Mouse (Mus musculus) stomach, embryonic 14.5 days (tissue): ENCODE data around the gene Tex33. TPM values are rescaled to one million over a fixed set of nuclear protein-coding genes. Genes with fewer than 3 reads are reported as not detected.

Experiments
- ATAC-seq: fragments of 200-750 bp; cut with Nextera tagmentation; 2 replicates; pipeline ENCODE4 v1.8.0; 2017; ENCODE audit warnings: low read depth, moderate TSS enrichment; ENCODE audit not compliant: insufficient number of reproducible peaks, insufficient read depth, low FRiP score
- H3K27ac ChIP-seq: fragments of 300-500 bp; sonication (generic); 2 replicates; pipeline ENCODE4 v1.5.1; 2014; ENCODE audit warnings: mild to moderate bottlenecking, low read length, moderate library complexity, mixed read lengths
- H3K27me3 ChIP-seq: fragments of 300-500 bp; sonication (generic); 2 replicates; pipeline ENCODE4 v1.6.1; 2014; ENCODE audit warnings: low read length, control low read depth, mixed read lengths; ENCODE audit not compliant: control insufficient read depth, insufficient read depth
- H3K36me3 ChIP-seq: fragments of 300-500 bp; sonication (generic); 2 replicates; pipeline ENCODE4 v1.6.1; 2014; ENCODE audit warnings: mild to moderate bottlenecking, control low read depth, low read length, moderate library complexity, mixed read lengths; ENCODE audit not compliant: control insufficient read depth, insufficient read depth
- H3K4me1 ChIP-seq: fragments of 300-500 bp; sonication (generic); 2 replicates; pipeline ENCODE4 v1.6.1; 2014; ENCODE audit warnings: low read length, control low read depth, mixed read lengths; ENCODE audit not compliant: control insufficient read depth, insufficient read depth
- H3K4me2 ChIP-seq: fragments of 300-500 bp; sonication (generic); replicated peaks from 2 replicates; pipeline ENCODE4 v1.6.1; 2014; ENCODE audit warnings: low read depth, low read length, control low read depth
- H3K4me3 ChIP-seq: fragments of 300-500 bp; sonication (generic); 2 replicates; pipeline ENCODE4 v1.5.1; 2014; ENCODE audit warnings: low read depth, low read length, control low read depth
- H3K9ac ChIP-seq: fragments of 300-500 bp; sonication (generic); replicated peaks from 2 replicates; pipeline ENCODE4 v1.6.1; 2014; ENCODE audit warnings: low read depth, mild to moderate bottlenecking, control low read depth, low read length, moderate library complexity, mixed read lengths
- H3K9me3 ChIP-seq: fragments of 300-500 bp; sonication (generic); 2 replicates; pipeline ENCODE4 v1.6.1; 2016; ENCODE audit warnings: low read depth, low read length, control low read depth; ENCODE audit not compliant: control insufficient read depth
- WGBS: fragments of 180-500 bp; shearing (Covaris S2); extraction: QIAGEN DNeasy Blood & Tissue Kit; methylation state at CpG from one replicate; pipeline ENCODE4 v1.1.7; 2014; 5-methylcytosine and 5-hydroxymethylcytosine counted together
- polyA plus RNA-seq: library from polyadenylated mRNA; unstranded; fragments of >200 nt; fragmentation: Nextera tagmentation; extraction: Ambion mirVana; gene quantifications from 2 replicates; pipeline ENCODE4 v1.2.1, GENCODE M21; 2014

Tex33 gene
- polyA plus RNA-seq, 1 experiment from 2014 or later, result not detected

DNA sequence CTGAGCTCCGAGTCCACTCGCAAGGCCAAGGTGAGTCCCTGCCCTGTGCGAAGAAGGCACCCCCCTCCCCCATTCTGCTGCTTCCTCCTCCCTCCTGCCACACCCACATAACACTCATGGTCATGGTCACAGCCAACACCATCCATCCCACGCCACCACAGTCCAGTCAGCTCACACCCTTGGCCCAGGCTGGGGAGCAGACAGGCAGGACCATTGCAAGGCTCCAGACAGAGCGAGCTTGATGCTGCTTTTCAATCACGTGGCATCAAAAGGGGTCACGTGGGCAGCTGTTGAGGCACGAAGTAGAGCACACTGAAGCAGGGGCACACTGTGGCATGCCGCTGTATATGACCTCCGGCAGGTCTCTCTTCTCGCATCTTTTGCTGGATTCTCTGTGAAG is 40.0 kb upstream of the Tex33 start:
- 83% methylated on average over 11 of the region's 11 CpGs for WGBS
- Histone ChIP-seq H3K4me3 (no peak overlapping the region), H3K27ac (no peak overlapping the region), H3K9ac (no peak overlapping the region), H3K4me2 (no peak overlapping the region), H3K4me1 (peaks cover 17% of the 10 kb centered on the region; the same call in 1 of the 2 replicates), H3K9me3 (no peaks in the 10 kb centered on the region), H3K27me3 (no peaks in the 10 kb centered on the region), H3K36me3 (peaks cover 3% of the 10 kb centered on the region; the same call in 1 of the 2 replicates)
- ATAC-seq, result no peak

DNA sequence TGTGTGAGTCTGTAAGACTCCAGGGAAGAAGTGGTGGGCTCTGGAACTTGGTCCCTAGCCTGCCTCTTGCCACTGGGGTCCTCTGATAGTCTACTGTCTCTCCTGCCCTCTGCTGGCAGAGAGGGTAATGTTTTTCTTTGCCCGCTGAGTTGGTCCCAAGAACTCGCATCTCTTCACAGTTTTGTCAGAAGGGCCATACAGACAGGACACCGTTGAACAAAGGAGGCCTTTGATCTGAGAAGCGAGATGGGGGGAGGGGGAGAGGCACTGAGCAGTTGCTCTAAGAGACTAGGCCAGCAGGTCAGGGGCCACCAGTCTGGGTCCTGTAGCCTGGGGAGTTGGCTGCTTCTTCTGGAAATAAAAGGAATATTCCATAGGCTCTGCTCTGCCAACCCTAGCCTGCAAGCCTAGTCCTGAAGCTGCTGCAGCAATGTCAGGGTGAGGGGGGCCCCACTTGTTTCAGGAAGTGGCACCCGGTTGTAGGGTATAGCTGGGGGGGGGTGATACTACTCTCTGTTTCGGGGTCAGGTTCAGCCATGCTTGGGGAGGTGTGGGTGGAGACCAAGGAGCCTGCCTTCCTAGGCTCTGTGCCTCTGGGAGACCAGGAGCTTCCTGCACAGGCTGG is 39.3 kb upstream of the Tex33 start:
- no peak overlapping the region for H3K4me2 ChIP-seq
- 38% methylated on average over 6 of the region's 6 CpGs for WGBS
- peaks cover 3% of the 10 kb centered on the region; the same call in 1 of the 2 replicates for H3K36me3 ChIP-seq
- ATAC-seq, result no peak
- no peak overlapping the region for H3K4me3 ChIP-seq
- no peaks in the 10 kb centered on the region for H3K27me3 ChIP-seq
- H3K27ac ChIP-seq, result no peak overlapping the region
- H3K9me3 ChIP-seq, result no peaks in the 10 kb centered on the region
- H3K9ac ChIP-seq, result no peak overlapping the region
- H3K4me1 ChIP-seq, result peaks cover 17% of the 10 kb centered on the region; the same call in 1 of the 2 replicates

DNA sequence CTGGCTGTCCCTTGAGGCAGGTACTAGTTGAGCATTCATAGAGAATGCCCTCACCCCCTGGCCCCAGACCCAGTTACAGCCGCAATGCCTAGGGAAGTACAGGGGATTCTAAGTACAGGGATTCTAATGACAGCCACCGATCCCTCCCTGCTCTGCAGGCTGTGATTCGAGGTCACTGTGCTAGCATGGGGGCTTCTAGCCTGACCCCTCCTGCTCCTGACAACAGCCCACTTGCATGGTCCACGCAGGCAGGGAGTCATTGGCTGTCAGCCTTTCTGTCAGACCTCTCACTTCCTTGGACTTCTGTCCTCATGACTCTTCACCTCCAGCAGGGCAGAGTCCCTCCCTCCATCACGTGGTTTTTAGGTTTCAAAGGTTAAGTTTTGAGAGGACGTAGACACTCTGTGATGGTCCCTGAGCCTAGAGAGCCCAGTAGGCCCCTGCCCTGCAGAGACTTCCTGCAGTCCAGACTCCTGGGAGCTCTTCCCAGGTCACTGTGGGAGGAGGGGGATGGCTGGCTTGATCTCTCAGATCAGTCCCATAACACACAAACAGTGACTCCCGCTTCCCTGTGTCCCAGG is 35.9 kb upstream of the Tex33 start:
- H3K4me2 ChIP-seq, result no peak overlapping the region
- H3K4me1 ChIP-seq, result peaks cover 13% of the 10 kb centered on the region
- no peak overlapping the region for H3K9ac ChIP-seq
- 82% methylated on average over 7 of the region's 7 CpGs for WGBS
- H3K27me3 ChIP-seq, result no peaks in the 10 kb centered on the region
- ATAC-seq, result no peak
- no peak overlapping the region for H3K4me3 ChIP-seq
- no peak overlapping the region for H3K27ac ChIP-seq
- H3K36me3 ChIP-seq, result peaks cover 3% of the 10 kb centered on the region; the same call in 1 of the 2 replicates
- no peaks in the 10 kb centered on the region for H3K9me3 ChIP-seq

DNA sequence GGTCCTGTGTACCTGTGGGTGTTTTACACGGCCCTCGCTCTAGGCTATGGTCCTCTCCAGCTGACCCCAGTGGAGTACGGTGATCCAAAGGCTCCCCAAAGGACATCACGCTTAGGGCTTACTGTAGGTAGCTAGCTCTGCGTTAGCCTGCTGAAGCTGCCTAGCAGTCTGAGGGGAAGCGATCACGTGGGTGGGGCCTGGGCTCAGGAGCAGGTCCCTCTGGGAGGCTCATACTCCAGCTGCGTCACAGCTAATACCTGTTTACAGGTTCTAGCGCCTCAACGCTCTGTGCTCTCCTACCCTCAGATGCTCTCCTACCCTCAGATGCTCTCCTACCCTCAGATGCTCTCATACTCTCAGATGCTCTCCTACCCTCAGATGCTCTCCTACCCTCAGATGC is 35.2 kb upstream of the Tex33 start:
- no peaks in the 10 kb centered on the region for H3K27me3 ChIP-seq
- no peak overlapping the region for H3K4me3 ChIP-seq
- no peak for ATAC-seq
- no peak overlapping the region for H3K9ac ChIP-seq
- peaks cover 7% of the 10 kb centered on the region for H3K4me1 ChIP-seq
- H3K27ac ChIP-seq, result no peak overlapping the region
- no peaks in the 10 kb centered on the region for H3K9me3 ChIP-seq
- no peak overlapping the region for H3K4me2 ChIP-seq
- 83% methylated on average over 10 of the region's 10 CpGs for WGBS
- H3K36me3 ChIP-seq, result peaks cover 3% of the 10 kb centered on the region; the same call in 1 of the 2 replicates

DNA sequence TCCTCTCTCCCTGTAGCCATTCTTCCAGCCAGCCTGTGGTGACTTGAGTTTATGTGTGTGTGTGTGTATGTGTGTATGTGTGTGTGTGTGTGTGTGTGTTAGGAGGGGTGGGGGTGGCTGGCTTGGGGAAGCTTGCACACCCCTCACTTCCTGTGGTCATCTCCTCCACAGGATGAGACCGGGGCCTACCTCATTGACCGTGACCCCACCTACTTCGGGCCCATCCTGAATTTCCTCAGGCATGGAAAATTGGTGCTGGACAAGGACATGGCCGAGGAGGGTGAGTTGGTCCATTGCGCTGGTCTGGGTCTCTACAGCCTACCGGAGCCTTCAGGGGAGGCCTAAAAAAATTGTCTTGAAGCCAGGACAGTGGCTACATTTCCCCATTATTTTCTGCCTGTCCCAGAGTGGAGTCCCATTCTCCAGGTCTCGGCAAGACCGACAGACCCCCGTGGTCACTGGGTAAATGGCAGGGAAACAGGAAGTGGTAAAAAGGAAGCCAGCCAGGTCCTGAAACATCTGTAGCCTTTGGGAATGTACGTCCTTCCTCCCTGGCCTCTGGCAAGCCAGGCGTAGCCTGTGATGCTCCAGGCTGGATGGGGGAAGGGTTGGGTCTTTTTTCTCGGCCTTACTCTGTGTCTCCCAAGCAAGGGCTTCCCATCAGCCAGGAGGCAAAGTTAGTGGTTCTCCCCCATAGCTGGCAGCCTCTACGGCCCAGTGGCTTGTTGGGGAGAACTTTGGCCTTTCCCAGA is 34.3 kb upstream of the Tex33 start:
- Histone ChIP-seq H3K9ac (no peak overlapping the region), H3K4me3 (peak overlapping the region; percentile 61; the same call in 1 of the 2 replicates), H3K4me1 (peaks cover 7% of the 10 kb centered on the region), H3K36me3 (peaks cover 3% of the 10 kb centered on the region; the same call in 1 of the 2 replicates), H3K27me3 (no peaks in the 10 kb centered on the region), H3K9me3 (no peaks in the 10 kb centered on the region), H3K4me2 (peak overlapping the region; percentile 52), H3K27ac (peak overlapping the region; percentile 16; the same call in 1 of the 2 replicates)
- no peak for ATAC-seq
- WGBS, result 80% methylated on average over 13 of the region's 13 CpGs

DNA sequence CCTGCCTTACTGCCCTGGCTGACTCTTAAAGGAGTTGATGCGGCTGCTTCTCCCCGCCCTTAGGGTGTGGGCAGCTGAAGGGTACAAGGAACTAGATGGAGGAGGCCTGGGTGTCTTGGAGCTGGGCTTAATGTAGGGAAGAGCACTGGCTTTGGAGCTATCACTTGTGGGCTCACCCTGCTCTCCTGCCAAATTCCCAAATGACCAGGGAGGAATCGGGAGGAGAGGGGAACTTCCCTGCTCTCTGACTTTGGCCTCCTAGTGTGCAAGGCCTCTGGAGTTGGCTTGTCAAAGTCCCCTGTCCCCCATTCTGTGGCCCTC is 33.4 kb upstream of the Tex33 start:
- no peaks in the 10 kb centered on the region for H3K27me3 ChIP-seq
- peak overlapping the region; percentile 52 for H3K4me2 ChIP-seq
- H3K9me3 ChIP-seq, result no peaks in the 10 kb centered on the region
- H3K4me1 ChIP-seq, result peaks cover 7% of the 10 kb centered on the region
- H3K27ac ChIP-seq, result peak overlapping the region; percentile 44; the same call in 1 of the 2 replicates
- no peak for ATAC-seq
- 6% methylated on average over 3 of the region's 3 CpGs for WGBS
- H3K9ac ChIP-seq, result peak overlapping the region; percentile 52
- H3K4me3 ChIP-seq, result peak overlapping the region; percentile 61
- peaks cover 3% of the 10 kb centered on the region; the same call in 1 of the 2 replicates for H3K36me3 ChIP-seq

DNA sequence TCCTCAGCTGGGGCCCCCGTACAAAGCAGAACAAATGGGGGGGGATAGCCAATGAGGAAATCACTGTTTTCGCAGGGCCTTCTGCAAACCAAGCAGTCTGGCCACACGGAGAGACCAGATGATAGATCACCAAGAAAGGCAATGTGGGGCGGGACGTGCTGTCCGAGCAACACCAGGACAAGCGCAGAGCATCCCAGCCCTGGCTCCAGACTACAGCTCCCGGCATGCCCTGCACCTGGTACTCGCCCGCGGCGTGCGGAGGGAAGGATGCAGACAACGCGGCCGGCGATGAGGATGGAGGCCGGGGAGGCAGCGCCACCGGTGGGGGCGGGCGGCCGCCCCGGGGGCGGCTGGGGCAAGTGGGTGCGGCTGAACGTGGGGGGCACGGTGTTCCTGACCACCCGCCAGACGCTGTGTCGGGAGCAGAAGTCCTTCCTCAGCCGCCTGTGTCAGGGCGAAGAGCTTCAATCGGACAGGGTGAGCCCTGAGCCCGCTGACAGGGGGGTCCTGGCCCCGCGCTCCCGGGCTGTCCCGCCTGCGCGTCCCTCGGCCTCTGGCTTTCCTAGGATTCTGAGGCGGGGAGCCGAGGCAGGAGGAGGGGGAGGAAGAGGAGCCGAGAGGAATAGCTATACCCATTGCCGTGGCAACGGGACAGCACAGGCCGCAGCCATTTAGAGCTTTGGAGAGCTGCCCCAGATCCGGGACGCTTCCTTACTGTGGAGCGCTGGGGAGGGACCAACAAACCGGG is 32.9 kb upstream of the Tex33 start, which contains the start of gene Kctd17:
Gene Kctd17 (plus strand): TSS at position 174 of the 748 bp plus-strand sequence.
- Histone ChIP-seq H3K36me3 (peaks cover 3% of the 10 kb centered on the region; the same call in 1 of the 2 replicates), H3K4me1 (peaks cover 7% of the 10 kb centered on the region), H3K27me3 (no peaks in the 10 kb centered on the region), H3K4me2 (peak within 1 kb of the TSS; percentile 52), H3K4me3 (peak within 1 kb of the TSS; percentile 61), H3K27ac (peak within 1 kb of the TSS; percentile 44; the same call in 1 of the 2 replicates), H3K9me3 (no peaks in the 10 kb centered on the region), H3K9ac (peak within 1 kb of the TSS; percentile 52)
- peak; percentile 75 for ATAC-seq
- 1% methylated on average over 46 of the region's 52 CpGs for WGBS

DNA sequence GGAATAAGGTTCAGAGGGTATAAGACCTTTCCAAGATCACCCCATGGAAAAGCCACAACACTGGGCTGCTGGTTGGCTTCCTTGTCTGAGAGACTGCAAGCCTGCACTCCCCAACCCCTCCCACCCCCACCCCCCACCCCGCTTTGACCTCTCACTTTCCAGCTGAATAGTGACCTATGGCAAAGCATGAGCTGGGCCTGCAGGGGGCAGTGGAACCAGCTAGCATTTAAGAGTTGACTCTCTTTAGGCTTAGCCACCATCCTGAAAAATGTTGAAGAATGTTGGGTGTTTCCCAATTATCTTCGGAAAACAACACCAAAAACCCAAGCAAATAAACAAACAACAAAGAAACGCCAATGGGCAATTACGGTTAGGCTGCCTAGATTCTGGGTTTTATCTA is 29.5 kb upstream of the Tex33 start:
- no peak overlapping the region for H3K4me3 ChIP-seq
- H3K9me3 ChIP-seq, result no peaks in the 10 kb centered on the region
- H3K27ac ChIP-seq, result no peak overlapping the region
- ATAC-seq, result no peak
- H3K27me3 ChIP-seq, result no peaks in the 10 kb centered on the region
- H3K36me3 ChIP-seq, result no peaks in the 10 kb centered on the region
- H3K9ac ChIP-seq, result no peak overlapping the region
- 55% methylated on average over 4 of the region's 4 CpGs for WGBS
- H3K4me1 ChIP-seq, result peaks cover 10% of the 10 kb centered on the region
- no peak overlapping the region for H3K4me2 ChIP-seq
